Mouse (Mus musculus) embryonic facial prominence, embryonic 11.5 days (tissue): Measurements from ENCODE around the gene Adamts17. TPM values are rescaled to one million over a fixed set of nuclear protein-coding genes. Genes with fewer than 3 reads are reported as not detected.

Experiments
- ATAC-seq: fragments of 200-750 bp; cut with Nextera tagmentation; replicated peaks from 2 replicates; pipeline ENCODE4 v1.8.0; 2017; ENCODE audit warnings: low read depth; ENCODE audit not compliant: insufficient number of reproducible peaks, low FRiP score, low TSS enrichment
- DNase-seq: peaks from one replicate; pipeline ENCODE4 v3.0.0-alpha.2; 2015; ENCODE audit warnings: low spot score
- H3K27ac ChIP-seq: fragments of 300-500 bp; sonication (generic); replicated peaks from 2 replicates; pipeline ENCODE4 v1.5.1; 2014; ENCODE audit warnings: mild to moderate bottlenecking, low read depth, low read length, control low read depth
- H3K27me3 ChIP-seq: fragments of 300-500 bp; sonication (generic); 2 replicates; pipeline ENCODE4 v1.6.1; 2014; ENCODE audit warnings: mild to moderate bottlenecking, low read length, moderate library complexity, mixed read lengths; ENCODE audit not compliant: control insufficient read depth, insufficient read depth
- H3K36me3 ChIP-seq: fragments of 300-500 bp; sonication (generic); replicated peaks from 2 replicates; pipeline ENCODE4 v1.6.1; 2014; ENCODE audit warnings: low read depth, mild to moderate bottlenecking, low read length, moderate library complexity, mixed read lengths; ENCODE audit not compliant: control insufficient read depth, insufficient read depth
- H3K4me1 ChIP-seq: fragments of 300-500 bp; sonication (generic); 2 replicates; pipeline ENCODE4 v1.6.1; 2014; ENCODE audit warnings: low read length, mixed read lengths; ENCODE audit not compliant: control insufficient read depth, insufficient read depth
- H3K4me2 ChIP-seq: fragments of 300-500 bp; sonication (generic); 2 replicates; pipeline ENCODE4 v1.6.1; 2014; ENCODE audit warnings: low read depth, mild to moderate bottlenecking, control low read depth, low read length, moderate library complexity
- H3K4me3 ChIP-seq: fragments of 300-500 bp; sonication (generic); 2 replicates; pipeline ENCODE4 v1.5.1; 2014; ENCODE audit warnings: low read depth, low read length, control low read depth
- H3K9ac ChIP-seq: fragments of 300-500 bp; sonication (generic); replicated peaks from 2 replicates; pipeline ENCODE4 v1.6.1; 2014; ENCODE audit warnings: mild to moderate bottlenecking, control low read depth, low read length
- H3K9me3 ChIP-seq: fragments of 300-500 bp; sonication (generic); replicated peaks from 2 replicates; pipeline ENCODE4 v1.6.1; 2016; ENCODE audit warnings: mild to moderate bottlenecking, low read length, inconsistent platforms, mixed read lengths; ENCODE audit not compliant: control insufficient read depth
- WGBS: fragments of 180-500 bp; shearing (Covaris S2); extraction: QIAGEN DNeasy Blood & Tissue Kit; methylation state at CpG from one replicate; pipeline ENCODE4 v1.1.7; 2014; 5-methylcytosine and 5-hydroxymethylcytosine counted together
- polyA plus RNA-seq: library from polyadenylated mRNA; unstranded; fragments of >200 nt; fragmentation: Nextera tagmentation; extraction: Ambion mirVana; gene quantifications from 2 replicates; pipeline ENCODE4 v1.2.1, GENCODE M21; 2014

Gene Adamts17
- polyA plus RNA-seq = 3.0 and 3.2 TPM in 2 replicates

DNA sequence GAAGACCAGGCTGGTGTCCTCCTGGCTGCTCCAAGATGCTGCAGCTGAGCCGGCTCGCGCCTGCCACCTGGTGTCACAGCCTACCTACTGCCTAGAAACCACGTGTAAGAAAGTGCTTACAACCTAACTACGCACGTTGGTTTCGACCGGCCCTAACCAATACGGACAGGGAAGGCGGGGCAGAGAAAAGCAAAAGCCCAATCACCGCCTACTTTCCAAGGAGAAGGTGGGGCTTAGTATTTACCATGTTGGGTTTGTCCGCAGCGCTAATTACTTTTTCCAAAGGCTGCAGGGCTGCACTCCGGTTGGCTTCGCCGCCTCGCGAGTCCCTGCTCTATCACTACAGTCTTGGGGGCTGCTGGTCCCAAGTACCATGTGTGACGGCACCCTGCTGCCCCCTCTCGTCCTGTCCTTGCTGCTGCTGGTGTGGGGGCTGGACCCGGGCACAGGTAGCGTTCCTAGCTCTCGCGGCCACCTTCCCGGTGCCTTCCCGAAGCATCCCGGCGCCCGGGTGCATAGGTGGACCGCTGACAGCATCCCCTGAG lies at the start of gene Adamts17:
Gene Adamts17 (plus strand): TSS at position 273 of the 545 bp plus-strand sequence.
- Histone ChIP-seq H3K4me3 (peak within 1 kb of the TSS; percentile 66), H3K4me2 (peak within 1 kb of the TSS; percentile 100), H3K9me3 (no peaks in the 10 kb centered on the region), H3K4me1 (peaks cover 7% of the 10 kb centered on the region), H3K27ac (0 out of 2 replicates have a peak within 1 kb of the TSS, but pooled peaks have one; percentile 20), H3K36me3 (no peaks in the 10 kb centered on the region), H3K9ac (peak within 1 kb of the TSS; percentile 61), H3K27me3 (peaks cover 5% of the 10 kb centered on the region)
- ATAC-seq (peak; percentile 95), DNase-seq (peak; percentile 97)
- WGBS = under 1% methylated on average over 30 of the region's 30 CpGs

DNA sequence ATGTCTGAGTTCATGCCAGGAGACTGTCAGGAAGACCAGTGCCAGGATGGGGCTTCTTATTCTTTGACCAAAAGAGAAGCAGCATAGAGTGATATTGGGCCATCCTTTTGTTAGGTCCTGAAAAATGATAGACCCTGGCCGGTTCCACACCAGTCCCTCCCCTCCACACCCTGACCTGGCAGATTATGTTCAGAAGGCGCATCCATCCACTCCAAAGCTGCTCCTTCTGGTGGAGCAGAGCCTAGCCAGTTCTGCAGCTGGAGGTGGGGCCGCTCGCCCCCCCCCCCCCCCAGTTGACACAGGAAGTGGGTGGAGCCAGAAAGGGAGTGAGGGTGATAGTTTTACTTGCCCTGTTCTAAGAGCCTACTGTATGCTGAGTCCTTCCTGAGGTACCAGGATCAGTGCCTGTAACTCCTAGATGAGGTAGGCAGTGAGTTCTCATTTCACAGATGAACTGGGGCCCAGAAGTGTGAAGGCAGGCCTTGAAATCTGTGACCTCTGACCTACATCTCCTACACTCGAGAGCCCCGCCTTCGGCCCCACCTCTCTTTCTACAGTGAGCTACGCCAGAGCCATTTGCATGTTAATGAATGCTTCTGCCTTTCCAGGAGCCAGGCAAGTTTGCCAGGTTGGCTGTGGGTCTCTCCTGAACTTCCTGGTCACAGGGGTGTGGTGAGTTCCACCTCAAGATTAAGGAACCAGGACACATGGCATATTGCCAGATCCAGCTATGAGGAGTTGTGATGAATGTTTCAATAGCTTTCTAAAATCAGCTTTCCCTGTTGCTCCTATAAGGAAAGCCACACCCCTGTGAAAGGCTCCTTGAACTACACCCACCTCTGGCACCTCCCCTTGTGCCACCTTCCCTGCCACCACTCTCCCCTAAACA lies 49.4 kb upstream of the Adamts17 start:
- H3K9ac ChIP-seq = no peak overlapping the region
- no peak for ATAC-seq
- no peaks in the 10 kb centered on the region for H3K9me3 ChIP-seq
- H3K4me2 ChIP-seq = no peak overlapping the region
- H3K4me1 ChIP-seq = no peaks in the 10 kb centered on the region; the same call in 1 of the 2 replicates
- WGBS = 21% methylated on average over 8 of the region's 8 CpGs
- H3K27ac ChIP-seq = no peak overlapping the region
- H3K27me3 ChIP-seq = no peaks in the 10 kb centered on the region
- H3K36me3 ChIP-seq = no peaks in the 10 kb centered on the region
- H3K4me3 ChIP-seq = no peak overlapping the region
- DNase-seq = no peak

DNA sequence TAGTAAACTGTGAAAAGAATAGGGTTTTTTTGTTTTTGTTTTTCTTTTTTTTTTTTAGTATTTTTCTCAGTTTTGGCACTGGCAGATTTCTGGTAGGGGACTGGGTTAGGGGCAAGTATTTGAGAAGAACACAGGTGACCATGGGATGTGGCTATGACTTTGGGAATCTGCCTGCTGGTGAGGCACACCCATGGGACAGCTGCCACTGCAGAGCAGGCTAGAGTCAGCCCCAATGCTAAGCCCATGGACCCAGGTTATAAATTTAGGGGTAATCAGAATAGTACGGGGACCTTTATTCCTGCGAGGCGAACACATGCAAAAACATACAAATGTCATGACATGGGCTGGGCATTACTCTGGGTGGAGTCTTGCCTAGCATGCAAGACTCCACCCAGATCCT lies 48.5 kb upstream of the Adamts17 start:
- Histone ChIP-seq H3K9ac (no peak overlapping the region), H3K36me3 (no peaks in the 10 kb centered on the region), H3K4me3 (no peak overlapping the region), H3K9me3 (no peaks in the 10 kb centered on the region), H3K4me2 (no peak overlapping the region), H3K4me1 (no peaks in the 10 kb centered on the region; the same call in 1 of the 2 replicates), H3K27ac (no peak overlapping the region), H3K27me3 (no peaks in the 10 kb centered on the region)
- 92% methylated on average over 3 of the region's 3 CpGs for WGBS
- ATAC-seq (no peak), DNase-seq (no peak)

DNA sequence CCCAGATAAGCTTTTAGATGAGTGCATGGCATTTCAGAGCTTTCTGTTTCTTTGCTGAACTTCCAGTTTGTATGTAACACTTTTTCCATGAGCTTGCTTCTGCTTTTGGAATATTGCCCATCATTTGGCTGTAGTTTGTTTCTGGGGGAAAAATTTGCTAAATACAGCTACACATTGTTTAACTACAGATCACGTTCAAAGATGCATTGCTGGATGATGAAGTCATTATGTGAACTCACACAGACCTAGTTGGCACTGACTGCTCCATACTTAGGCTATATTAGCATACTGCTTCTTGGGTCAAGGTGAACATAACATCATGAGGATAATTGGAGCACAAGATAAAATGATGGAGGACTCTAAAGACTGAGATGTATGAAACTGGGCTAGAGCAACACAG lies 42.6 kb upstream of the Adamts17 start:
- 56% methylated on average over 1 of the region's 1 CpGs for WGBS
- DNase-seq = no peak
- no peak overlapping the region for H3K4me2 ChIP-seq

DNA sequence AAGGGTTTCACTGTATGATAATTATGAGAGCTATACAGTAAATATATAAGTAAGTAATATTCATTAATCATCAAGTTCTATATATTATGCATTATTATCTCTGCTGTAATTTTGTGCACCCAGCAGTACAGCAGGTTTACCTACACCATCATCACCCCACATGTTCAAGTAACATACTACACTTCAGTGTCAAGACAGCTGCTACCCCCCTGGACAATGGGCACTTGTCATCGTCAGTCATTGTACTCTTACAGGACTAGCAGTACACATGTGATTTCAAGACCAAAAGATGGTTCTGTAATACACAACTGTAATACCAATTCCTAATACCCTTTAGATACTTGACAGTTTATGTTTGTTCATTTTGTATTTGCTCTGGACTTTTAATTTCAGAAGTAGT lies 42.2 kb upstream of the Adamts17 start:
- 92% methylated on average over 1 of the region's 1 CpGs for WGBS
- Histone ChIP-seq H3K4me2 (no peak overlapping the region), H3K4me3 (no peak overlapping the region), H3K9me3 (no peaks in the 10 kb centered on the region), H3K27ac (no peak overlapping the region), H3K4me1 (no peaks in the 10 kb centered on the region), H3K27me3 (no peaks in the 10 kb centered on the region), H3K9ac (no peak overlapping the region), H3K36me3 (no peaks in the 10 kb centered on the region)
- ATAC-seq = no peak
- DNase-seq = no peak

More for the DNA sequence above, 42.6 kb upstream of the Adamts17 start:
- no peaks in the 10 kb centered on the region for H3K4me1 ChIP-seq
- no peak overlapping the region for H3K27ac ChIP-seq
- H3K4me3 ChIP-seq = no peak overlapping the region
- no peak overlapping the region for H3K9ac ChIP-seq
- no peaks in the 10 kb centered on the region for H3K36me3 ChIP-seq
- ATAC-seq = no peak
- no peaks in the 10 kb centered on the region for H3K9me3 ChIP-seq
- no peaks in the 10 kb centered on the region for H3K27me3 ChIP-seq

DNA sequence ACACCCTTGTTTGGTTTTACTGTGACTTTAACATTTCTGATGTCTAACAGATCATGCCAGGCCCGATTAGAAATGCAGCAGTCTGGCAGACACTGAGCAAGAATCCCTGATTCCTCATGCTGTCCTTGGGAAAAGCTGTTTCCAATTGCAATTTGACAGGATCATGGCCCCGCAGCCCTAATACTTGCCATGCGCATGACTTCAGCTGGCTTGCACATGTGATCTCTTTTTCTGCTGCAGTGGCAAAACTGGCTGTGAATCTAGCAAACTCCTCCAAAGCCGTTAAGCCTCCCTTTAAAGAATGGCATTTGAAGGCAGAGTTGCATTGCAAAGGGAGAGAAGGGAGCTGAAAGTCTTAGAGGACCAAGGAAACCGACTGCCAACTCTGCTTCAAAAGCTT lies 40.7 kb upstream of the Adamts17 start:
- Histone ChIP-seq H3K27ac (no peak overlapping the region), H3K36me3 (no peaks in the 10 kb centered on the region), H3K9me3 (no peaks in the 10 kb centered on the region), H3K9ac (no peak overlapping the region), H3K4me3 (no peak overlapping the region), H3K4me1 (no peaks in the 10 kb centered on the region), H3K27me3 (no peaks in the 10 kb centered on the region), H3K4me2 (no peak overlapping the region)
- 26% methylated on average over 5 of the region's 5 CpGs for WGBS
- ATAC-seq (no peak), DNase-seq (peak; percentile 84)

DNA sequence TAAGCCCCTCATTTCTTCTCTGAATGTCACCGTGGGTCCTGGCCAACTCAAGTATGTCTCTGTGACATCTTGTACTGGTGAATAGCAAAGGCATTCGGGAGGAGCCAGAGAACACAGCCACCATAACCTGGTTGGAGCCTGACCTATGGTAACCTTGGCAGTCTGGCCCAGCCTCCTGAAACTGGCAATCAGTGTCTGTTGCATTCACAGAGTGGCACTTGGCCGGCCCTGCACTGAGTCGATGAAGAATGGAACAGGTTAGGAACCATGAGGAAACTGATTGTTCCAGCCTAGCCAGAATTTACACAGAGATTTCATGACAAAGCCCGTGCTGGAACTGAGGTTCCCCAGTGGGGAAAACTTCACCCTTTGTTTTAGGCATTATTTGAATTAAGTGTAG lies 38.8 kb upstream of the Adamts17 start:
- no peak for DNase-seq
- Histone ChIP-seq H3K4me3 (no peak overlapping the region), H3K4me1 (no peaks in the 10 kb centered on the region), H3K9me3 (no peaks in the 10 kb centered on the region), H3K27ac (no peak overlapping the region), H3K36me3 (no peaks in the 10 kb centered on the region), H3K9ac (no peak overlapping the region), H3K4me2 (no peak overlapping the region), H3K27me3 (no peaks in the 10 kb centered on the region)
- ATAC-seq = no peak
- WGBS = 75% methylated on average over 5 of the region's 5 CpGs

DNA sequence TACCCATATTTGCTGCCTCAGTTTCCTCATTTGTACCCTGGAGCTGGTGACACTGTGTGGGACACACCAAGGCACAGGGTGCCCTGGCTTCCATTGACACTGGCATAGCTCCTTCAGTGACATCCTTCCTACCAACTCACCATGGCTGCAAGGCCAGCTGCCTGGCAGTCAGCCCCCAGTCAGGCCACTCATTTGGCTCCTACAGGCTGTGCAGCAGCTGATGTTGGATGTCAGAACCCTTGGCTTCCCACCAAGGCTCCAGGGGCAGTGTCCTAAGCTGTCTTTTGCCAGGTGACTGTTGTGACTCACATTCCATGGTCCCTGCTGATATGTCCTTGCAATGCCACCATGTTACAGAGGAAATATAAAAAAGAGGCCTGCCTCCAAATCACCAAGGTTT lies 37.8 kb upstream of the Adamts17 start:
- ATAC-seq (no peak), DNase-seq (no peak)
- no peaks in the 10 kb centered on the region for H3K4me1 ChIP-seq
- no peak overlapping the region for H3K27ac ChIP-seq
- H3K27me3 ChIP-seq = no peaks in the 10 kb centered on the region
- no peak overlapping the region for H3K9ac ChIP-seq
- H3K36me3 ChIP-seq = no peaks in the 10 kb centered on the region
- H3K4me2 ChIP-seq = no peak overlapping the region
- no peaks in the 10 kb centered on the region for H3K9me3 ChIP-seq
- no peak overlapping the region for H3K4me3 ChIP-seq
